Mouse (Mus musculus): ENCODE results near the gene 2010111I01Rik. TPM values are rescaled to one million over a fixed set of nuclear protein-coding genes. Genes with fewer than 3 reads are reported as not detected.

The 2010111I01Rik gene
- polyA plus RNA-seq, 1 experiment from 2014 or later: 119 TPM

DNA sequence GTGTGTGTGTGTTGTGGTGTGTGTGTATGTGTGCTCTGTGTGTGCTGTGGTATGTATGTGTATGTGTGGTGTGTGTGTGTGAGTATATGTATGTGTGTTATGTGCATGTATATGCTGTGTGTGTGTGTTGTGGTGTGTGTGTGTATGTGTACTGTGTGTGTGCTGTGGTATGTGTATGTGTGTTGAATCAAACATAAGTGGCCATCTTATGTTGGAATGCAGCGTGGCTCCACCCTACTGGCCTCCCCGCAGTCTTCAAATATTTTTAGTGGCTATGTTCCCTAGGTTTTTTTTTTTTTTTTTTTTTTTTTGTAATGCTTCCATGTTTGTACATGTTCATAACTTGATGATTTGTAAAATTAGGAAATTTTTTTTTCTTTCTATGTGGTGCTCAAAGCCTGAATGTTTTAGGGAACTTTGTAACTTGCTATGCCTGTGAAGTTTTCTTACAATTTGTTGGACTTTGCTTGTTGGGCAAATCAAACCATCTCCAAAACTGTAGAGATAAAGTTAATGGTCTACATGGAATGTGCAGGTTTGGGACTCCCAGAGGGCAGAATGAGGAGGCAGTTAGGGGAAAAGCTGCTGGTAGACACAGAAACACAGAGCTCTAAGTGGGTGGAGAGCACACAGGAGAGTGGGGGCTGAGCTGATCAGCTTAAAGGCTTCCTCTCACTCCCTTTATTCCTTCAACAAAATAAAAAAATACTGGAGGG, 287.8 kb downstream of the 2010111I01Rik start:
- 52% methylated on average over 2 of the region's 2 CpGs for WGBS
- ATAC-seq (ENCODE audit: insufficient read depth, low FRiP score): no peak

DNA sequence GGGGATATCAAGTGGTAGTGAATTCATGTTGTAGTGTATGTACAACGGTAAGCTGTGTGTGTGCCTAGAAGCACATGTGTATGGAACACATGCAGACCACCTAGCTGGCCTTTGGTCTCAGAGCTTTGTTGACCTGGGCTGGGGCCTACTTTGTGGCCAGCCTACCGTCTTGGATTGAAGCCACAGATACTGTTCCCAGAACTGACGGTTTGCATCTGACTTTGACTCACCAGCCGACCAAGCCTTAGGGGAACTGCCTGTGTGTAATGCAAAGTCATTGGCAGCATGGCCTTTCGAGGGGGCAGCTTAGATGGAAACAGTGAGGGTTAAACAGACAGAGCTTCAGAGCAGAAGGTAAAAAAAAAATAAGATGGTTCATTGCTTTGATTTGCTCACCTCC, 288.5 kb downstream of the 2010111I01Rik start:
- peaks cover 7% of the 10 kb centered on the region; the same call in 1 of the 2 replicates for H3K36me3 ChIP-seq (ENCODE audit: control insufficient read depth, insufficient read depth, low read length)
- no peak overlapping the region for H3K4me3 ChIP-seq (replicated peaks; ENCODE audit: low read length)
- H3K9me3 ChIP-seq (replicated peaks; ENCODE audit: control insufficient read depth, low read length): 0 out of 2 replicates have a peak, but pooled peaks cover 3% of the 10 kb centered on the region
- no peaks in the 10 kb centered on the region for H3K27me3 ChIP-seq (ENCODE audit: control insufficient read depth, insufficient read depth, low read length)
- WGBS: 59% methylated on average over 5 of the region's 5 CpGs
- no peak overlapping the region for H3K9ac ChIP-seq (ENCODE audit: low read length)
- no peak overlapping the region for H3K4me2 ChIP-seq (ENCODE audit: low read depth, low read length)
- no peak overlapping the region for H3K27ac ChIP-seq (ENCODE audit: low read length)
- ATAC-seq (ENCODE audit: insufficient read depth, low FRiP score): no peak
- H3K4me1 ChIP-seq (ENCODE audit: control insufficient read depth, insufficient read depth, low read length): peaks cover 68% of the 10 kb centered on the region

More for the DNA sequence above, 287.8 kb downstream of the 2010111I01Rik start:
- 0 out of 2 replicates have a peak, but pooled peaks cover 3% of the 10 kb centered on the region for H3K9me3 ChIP-seq (replicated peaks; ENCODE audit: control insufficient read depth, low read length)
- H3K9ac ChIP-seq (ENCODE audit: low read length): no peak overlapping the region
- H3K27me3 ChIP-seq (ENCODE audit: control insufficient read depth, insufficient read depth, low read length): no peaks in the 10 kb centered on the region
- H3K4me1 ChIP-seq (ENCODE audit: control insufficient read depth, insufficient read depth, low read length): peaks cover 65% of the 10 kb centered on the region
- no peak overlapping the region for H3K27ac ChIP-seq (ENCODE audit: low read length)
- H3K36me3 ChIP-seq (ENCODE audit: control insufficient read depth, insufficient read depth, low read length): peaks cover 5% of the 10 kb centered on the region; the same call in 1 of the 2 replicates
- H3K4me2 ChIP-seq (ENCODE audit: low read depth, low read length): no peak overlapping the region
- H3K4me3 ChIP-seq (replicated peaks; ENCODE audit: low read length): no peak overlapping the region

DNA sequence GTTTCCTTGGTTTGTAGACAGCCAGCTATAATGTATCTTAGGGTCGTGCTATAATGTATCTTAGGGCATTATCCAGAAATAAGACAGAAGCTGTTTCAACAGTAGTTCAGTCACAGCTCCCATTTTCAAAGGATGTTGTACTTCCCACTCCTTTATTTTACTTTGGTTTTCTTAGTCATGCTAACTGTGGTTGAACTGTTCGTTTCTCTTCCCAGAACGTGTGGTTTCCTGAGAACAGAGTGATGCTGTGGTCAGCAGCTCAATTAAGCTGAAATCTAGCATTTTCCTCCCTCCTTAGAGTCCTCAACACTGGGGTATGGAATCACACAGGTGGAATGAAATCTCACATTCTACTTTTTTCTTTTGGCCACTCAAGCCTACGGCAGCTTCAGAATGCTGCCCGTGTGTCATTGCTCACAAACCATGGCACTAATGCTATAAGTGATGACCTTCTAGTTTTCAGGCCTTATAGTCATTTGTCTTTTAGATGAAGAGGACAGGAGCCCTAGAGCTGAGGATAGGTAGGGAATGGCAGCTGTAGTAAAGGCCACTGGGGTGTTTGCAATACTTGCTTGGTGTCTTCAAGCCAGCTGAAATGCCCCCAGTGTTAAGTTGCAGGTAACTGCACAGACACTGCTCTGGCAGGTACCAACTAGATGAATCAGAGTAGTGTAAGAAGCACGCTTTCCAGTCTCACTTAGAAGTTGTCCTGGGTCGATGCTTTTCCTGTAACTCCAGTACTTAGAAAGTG, 289.4 kb downstream of the 2010111I01Rik start:
- Histone ChIP-seq H3K4me3 (replicated peaks; ENCODE audit: low read length) (no peak overlapping the region), H3K36me3 (ENCODE audit: control insufficient read depth, insufficient read depth, low read length) (peaks cover 7% of the 10 kb centered on the region; the same call in 1 of the 2 replicates), H3K27me3 (ENCODE audit: control insufficient read depth, insufficient read depth, low read length) (no peaks in the 10 kb centered on the region), H3K9ac (ENCODE audit: low read length) (no peak overlapping the region), H3K27ac (ENCODE audit: low read length) (no peak overlapping the region), H3K4me1 (ENCODE audit: control insufficient read depth, insufficient read depth, low read length) (peaks cover 76% of the 10 kb centered on the region), H3K4me2 (ENCODE audit: low read depth, low read length) (no peak overlapping the region), H3K9me3 (replicated peaks; ENCODE audit: control insufficient read depth, low read length) (0 out of 2 replicates have a peak, but pooled peaks cover 3% of the 10 kb centered on the region)
- no peak for ATAC-seq (ENCODE audit: insufficient read depth, low FRiP score)
- WGBS: 85% methylated on average over 7 of the region's 7 CpGs

DNA sequence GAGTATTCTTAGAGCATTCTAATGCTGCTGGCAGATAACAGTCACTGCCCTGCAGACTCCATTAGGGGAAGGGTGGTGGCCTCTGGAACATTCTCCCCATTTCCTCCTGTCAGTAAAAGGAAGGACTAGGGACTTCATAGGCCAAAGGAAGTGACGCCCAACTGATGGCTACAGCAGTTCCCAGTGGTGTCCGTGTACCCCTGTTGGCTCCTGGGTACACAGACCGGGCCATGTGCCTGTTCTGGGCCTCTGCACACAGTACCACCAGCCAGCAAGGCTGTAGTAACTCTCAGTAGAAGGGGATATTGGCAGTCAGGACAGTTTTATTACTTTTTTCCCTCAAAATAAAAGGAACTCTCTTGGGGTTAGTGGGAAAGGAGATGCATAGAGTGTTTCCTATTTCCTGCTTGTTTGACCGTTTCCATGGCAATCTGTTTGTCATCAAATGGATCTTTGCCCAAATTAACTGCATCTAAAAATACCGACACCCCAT, 290.9 kb downstream of the 2010111I01Rik start:
- no peaks in the 10 kb centered on the region for H3K27me3 ChIP-seq (ENCODE audit: control insufficient read depth, insufficient read depth, low read length)
- H3K9ac ChIP-seq (ENCODE audit: low read length): peak overlapping the region; percentile 11; the same call in 1 of the 2 replicates
- peaks cover 72% of the 10 kb centered on the region for H3K4me1 ChIP-seq (ENCODE audit: control insufficient read depth, insufficient read depth, low read length)
- H3K27ac ChIP-seq (ENCODE audit: low read length): peak overlapping the region; percentile 28
- no peak overlapping the region for H3K4me2 ChIP-seq (ENCODE audit: low read depth, low read length)
- WGBS: 80% methylated on average over 5 of the region's 5 CpGs
- H3K36me3 ChIP-seq (ENCODE audit: control insufficient read depth, insufficient read depth, low read length): peaks cover 7% of the 10 kb centered on the region; the same call in 1 of the 2 replicates
- H3K4me3 ChIP-seq (replicated peaks; ENCODE audit: low read length): no peak overlapping the region
- no peak for ATAC-seq (ENCODE audit: insufficient read depth, low FRiP score)
- 0 out of 2 replicates have a peak, but pooled peaks cover 3% of the 10 kb centered on the region for H3K9me3 ChIP-seq (replicated peaks; ENCODE audit: control insufficient read depth, low read length)

DNA sequence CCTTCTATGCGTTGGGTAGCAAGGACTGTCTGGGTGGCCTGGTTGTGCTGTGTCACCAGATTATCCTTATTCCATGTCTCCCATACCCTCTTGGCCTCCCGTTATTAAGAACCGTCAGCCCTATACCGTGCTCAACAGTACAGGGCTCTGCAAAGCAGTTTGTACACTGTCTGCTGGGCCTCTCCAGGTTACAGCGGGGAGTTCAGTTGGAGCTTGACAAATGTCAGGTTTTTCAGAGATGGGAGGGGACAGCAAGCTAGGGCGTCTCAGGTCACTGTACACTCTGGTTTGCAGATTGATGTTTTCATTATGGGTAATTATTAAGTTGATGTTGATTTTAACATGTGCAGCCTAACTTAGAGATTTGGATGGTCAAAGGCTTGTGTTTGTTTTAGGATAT, 291.5 kb downstream of the 2010111I01Rik start:
- no peak overlapping the region for H3K4me3 ChIP-seq (replicated peaks; ENCODE audit: low read length)
- H3K9ac ChIP-seq (ENCODE audit: low read length): no peak overlapping the region
- peak overlapping the region; percentile 28 for H3K27ac ChIP-seq (ENCODE audit: low read length)
- no peak overlapping the region for H3K4me2 ChIP-seq (ENCODE audit: low read depth, low read length)
- H3K9me3 ChIP-seq (replicated peaks; ENCODE audit: control insufficient read depth, low read length): 0 out of 2 replicates have a peak, but pooled peaks cover 3% of the 10 kb centered on the region
- 42% methylated on average over 6 of the region's 6 CpGs for WGBS
- H3K27me3 ChIP-seq (ENCODE audit: control insufficient read depth, insufficient read depth, low read length): no peaks in the 10 kb centered on the region
- ATAC-seq (ENCODE audit: insufficient read depth, low FRiP score): no peak
- peaks cover 7% of the 10 kb centered on the region; the same call in 1 of the 2 replicates for H3K36me3 ChIP-seq (ENCODE audit: control insufficient read depth, insufficient read depth, low read length)
- H3K4me1 ChIP-seq (ENCODE audit: control insufficient read depth, insufficient read depth, low read length): peaks cover 75% of the 10 kb centered on the region

DNA sequence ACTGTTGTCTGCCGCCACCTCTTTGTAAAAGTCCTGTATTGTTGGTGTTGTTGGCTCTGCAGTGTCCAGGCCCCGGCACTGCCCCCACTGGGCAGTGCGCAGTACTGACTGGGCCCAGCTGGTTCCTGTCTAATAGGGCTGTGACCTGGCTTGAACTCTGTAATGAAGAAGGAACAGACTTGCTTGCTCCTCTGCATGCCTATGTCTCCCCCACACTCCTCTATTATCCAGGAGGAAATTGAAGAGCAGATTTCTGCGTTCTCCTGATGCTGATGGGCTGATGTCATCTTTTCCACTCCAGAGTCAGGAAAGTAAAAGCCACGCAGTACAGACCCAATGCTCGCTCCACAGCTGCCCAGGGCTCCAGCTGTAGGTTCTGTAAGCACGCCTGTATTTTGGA, 292.1 kb downstream of the 2010111I01Rik start:
- WGBS: 43% methylated on average over 7 of the region's 7 CpGs
- H3K4me2 ChIP-seq (ENCODE audit: low read depth, low read length): no peak overlapping the region
- no peaks in the 10 kb centered on the region for H3K27me3 ChIP-seq (ENCODE audit: control insufficient read depth, insufficient read depth, low read length)
- ATAC-seq (ENCODE audit: insufficient read depth, low FRiP score): peak; percentile 83
- no peak overlapping the region for H3K9ac ChIP-seq (ENCODE audit: low read length)
- H3K4me3 ChIP-seq (replicated peaks; ENCODE audit: low read length): no peak overlapping the region
- H3K9me3 ChIP-seq (replicated peaks; ENCODE audit: control insufficient read depth, low read length): 0 out of 2 replicates have a peak, but pooled peaks cover 3% of the 10 kb centered on the region
- peaks cover 7% of the 10 kb centered on the region; the same call in 1 of the 2 replicates for H3K36me3 ChIP-seq (ENCODE audit: control insufficient read depth, insufficient read depth, low read length)
- H3K27ac ChIP-seq (ENCODE audit: low read length): peak overlapping the region; percentile 72
- peaks cover 75% of the 10 kb centered on the region for H3K4me1 ChIP-seq (ENCODE audit: control insufficient read depth, insufficient read depth, low read length)

DNA sequence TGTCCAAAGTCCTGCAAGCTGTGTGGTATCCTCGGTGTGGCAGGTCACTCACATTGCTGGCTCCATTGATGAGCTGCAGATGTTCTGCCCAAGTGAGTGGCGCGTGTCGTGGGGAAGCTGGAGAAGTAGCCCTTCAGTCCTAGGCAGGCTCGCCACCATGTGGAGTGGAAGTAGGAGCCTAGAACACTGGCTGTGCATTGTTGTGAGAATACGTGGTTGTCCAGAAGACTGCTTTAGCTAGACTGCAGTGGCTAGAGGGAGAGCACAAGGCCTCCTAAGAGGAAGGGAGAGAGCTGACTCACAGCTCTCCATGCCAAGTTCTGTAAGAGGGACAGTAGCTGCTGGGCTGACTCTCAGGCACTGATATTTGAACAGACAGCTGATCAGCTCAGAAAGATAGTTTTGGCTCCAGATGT, 293.5 kb downstream of the 2010111I01Rik start:
- Histone ChIP-seq H3K27ac (ENCODE audit: low read length) (peak overlapping the region; percentile 19), H3K9me3 (replicated peaks; ENCODE audit: control insufficient read depth, low read length) (0 out of 2 replicates have a peak, but pooled peaks cover 3% of the 10 kb centered on the region), H3K4me3 (replicated peaks; ENCODE audit: low read length) (no peak overlapping the region; the same call in 1 of the 2 replicates), H3K27me3 (ENCODE audit: control insufficient read depth, insufficient read depth, low read length) (no peaks in the 10 kb centered on the region), H3K9ac (ENCODE audit: low read length) (peak overlapping the region; percentile 43; the same call in 1 of the 2 replicates), H3K4me1 (ENCODE audit: control insufficient read depth, insufficient read depth, low read length) (peaks cover 65% of the 10 kb centered on the region), H3K4me2 (ENCODE audit: low read depth, low read length) (no peak overlapping the region), H3K36me3 (ENCODE audit: control insufficient read depth, insufficient read depth, low read length) (peaks cover 10% of the 10 kb centered on the region)
- no peak for ATAC-seq (ENCODE audit: insufficient read depth, low FRiP score)
- 72% methylated on average over 6 of the region's 6 CpGs for WGBS

DNA sequence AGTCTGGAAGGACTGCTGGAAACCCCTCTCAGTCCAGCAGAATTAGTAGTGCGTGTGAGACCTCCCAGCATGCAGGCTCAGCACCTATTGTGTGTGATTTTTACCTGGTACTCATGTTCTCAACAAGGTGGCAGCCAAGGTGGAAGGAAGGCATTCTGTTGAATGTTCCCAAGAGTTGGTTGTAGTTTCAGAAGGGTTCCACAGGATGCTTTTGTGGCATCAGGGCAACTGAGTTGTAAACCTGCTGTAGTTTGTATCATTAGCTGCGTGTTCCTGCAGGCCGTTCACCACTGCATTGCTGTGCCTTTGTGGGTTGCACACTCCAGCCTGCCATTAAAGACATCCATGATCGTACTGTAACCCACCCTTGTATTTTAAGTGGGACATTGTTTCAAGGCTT, 294.0 kb downstream of the 2010111I01Rik start:
- Histone ChIP-seq H3K4me1 (ENCODE audit: control insufficient read depth, insufficient read depth, low read length) (peaks cover 64% of the 10 kb centered on the region), H3K27ac (ENCODE audit: low read length) (peak overlapping the region; percentile 19), H3K27me3 (ENCODE audit: control insufficient read depth, insufficient read depth, low read length) (no peaks in the 10 kb centered on the region), H3K9me3 (replicated peaks; ENCODE audit: control insufficient read depth, low read length) (0 out of 2 replicates have a peak, but pooled peaks cover 3% of the 10 kb centered on the region), H3K4me2 (ENCODE audit: low read depth, low read length) (no peak overlapping the region), H3K9ac (ENCODE audit: low read length) (peak overlapping the region; percentile 43; the same call in 1 of the 2 replicates), H3K4me3 (replicated peaks; ENCODE audit: low read length) (no peak overlapping the region; the same call in 1 of the 2 replicates), H3K36me3 (ENCODE audit: control insufficient read depth, insufficient read depth, low read length) (peaks cover 10% of the 10 kb centered on the region)
- no peak for ATAC-seq (ENCODE audit: insufficient read depth, low FRiP score)
- WGBS: 88% methylated on average over 4 of the region's 4 CpGs
